Mouse (Mus musculus) ES-E14 (cell line): ENCODE results near the gene Trpm8. TPM values are rescaled to one million over a fixed set of nuclear protein-coding genes. Genes with fewer than 3 reads are reported as not detected.

Experiments
- DNase-seq: peaks from one replicate; pipeline ENCODE4 v3.0.0-alpha.2; 2013; ENCODE audit warnings: low read depth, low spot score
- H3K27ac ChIP-seq: 2 replicates; pipeline ENCODE4 v1.5.1; 2012; ENCODE audit warnings: low read depth, mild to moderate bottlenecking, low read length, moderate library complexity, mixed read lengths; ENCODE audit not compliant: poor library complexity, insufficient read depth, severe bottlenecking
- H3K36me3 ChIP-seq: 2 replicates; pipeline ENCODE4 v1.6.1; 2012; ENCODE audit warnings: mild to moderate bottlenecking, low read length, moderate library complexity, mixed read lengths; ENCODE audit not compliant: control insufficient read depth, poor library complexity, insufficient read depth, severe bottlenecking
- H3K4me1 ChIP-seq, 2 experiments: fragments of 150-350 bp in 1 of 2; sonication (generic) in 1 of 2; 2 replicates each; pipeline ENCODE4 v1.6.1; 2012; ENCODE audit warnings: low read length in 2 of 2, mild to moderate bottlenecking in 1 of 2, mixed read lengths in 1 of 2; ENCODE audit not compliant: control insufficient read depth in 2 of 2, insufficient read depth in 2 of 2, poor library complexity in 1 of 2
- H3K4me3 ChIP-seq, 2 experiments: fragments of 150-350 bp in 1 of 2; sonication (generic) in 1 of 2; 2 replicates each; pipeline ENCODE4 v1.5.1; 2012; ENCODE audit warnings: low read length in 2 of 2, low read depth in 1 of 2, mild to moderate bottlenecking in 1 of 2, mixed read lengths in 1 of 2; ENCODE audit not compliant: insufficient read depth in 1 of 2, poor library complexity in 1 of 2, severe bottlenecking in 1 of 2
- H3K9ac ChIP-seq: 2 replicates; pipeline ENCODE4 v1.6.1; 2012; ENCODE audit warnings: low read depth, mild to moderate bottlenecking, low read length, mixed read lengths; ENCODE audit not compliant: poor library complexity, insufficient read depth, severe bottlenecking
- H3K9me3 ChIP-seq: fragments of 150-350 bp; sonication (generic); 2 replicates; pipeline ENCODE4 v1.6.1; 2012; ENCODE audit warnings: low read depth, mild to moderate bottlenecking, low read length; ENCODE audit not compliant: control insufficient read depth, insufficient read depth
- CHD2 ChIP-seq: IDR thresholded peaks from 2 replicates; pipeline ENCODE4 v1.6.1; 2014; ENCODE audit warnings: mild to moderate bottlenecking, low read depth, low read length, inconsistent platforms
- HCFC1 ChIP-seq: IDR thresholded peaks from 2 replicates; pipeline ENCODE4 v1.6.1; 2012; ENCODE audit warnings: low read length, inconsistent platforms, borderline replicate concordance; ENCODE audit not compliant: insufficient read depth
- MAFK ChIP-seq: IDR thresholded peaks from 2 replicates; pipeline ENCODE4 v1.6.1; 2014; ENCODE audit warnings: mild to moderate bottlenecking, low read depth, low read length, inconsistent platforms; ENCODE audit not compliant: insufficient read depth
- ZC3H11A ChIP-seq: IDR thresholded peaks from 2 replicates; pipeline ENCODE4 v1.6.1; 2012; ENCODE audit warnings: low read depth, mild to moderate bottlenecking, inconsistent platforms, low read length, borderline replicate concordance
- ZNF384 ChIP-seq: IDR thresholded peaks from 2 replicates; pipeline ENCODE4 v1.6.1; 2012; ENCODE audit warnings: low read depth, low read length, inconsistent platforms
- in situ Hi-C, 2 experiments: fragments of 600-800 bp; cut with MboI; formaldehyde crosslinking; loops; one replicate each; pipeline ENCODE4 v1.15.1; 2025; ENCODE audit warnings: low sequenced_read_pairs in 2 of 2, inconsistent platforms in 1 of 2; ENCODE audit not compliant: unreplicated experiment in 2 of 2
- total RNA-seq: library from RNA; depleted of rRNA; stranded (reverse); fragments of 300-350 nt; gene quantifications from 2 replicates; pipeline ENCODE4 v1.2.3, GENCODE M21; 2012

The Trpm8 gene
- total RNA-seq, 1 experiment = 0.04 TPM

GRCm38 (mm10) chr1:88280006-88280690 lies 2.7 kb downstream of the Trpm8 start:
- no peak overlapping the region for H3K9ac ChIP-seq
- DNase-seq = no peak
- no peak for TF ChIP-seq MAFK
- no peak for TF ChIP-seq ZC3H11A
- no peak overlapping the region for H3K4me3 ChIP-seq
- no peak overlapping the region for H3K27ac ChIP-seq
- peaks cover 4% of the 10 kb centered on the region in 2 experiments; a peak in 2 of 4 replicates for H3K4me1 ChIP-seq
- peaks cover 7% of the 10 kb centered on the region; the same call in 1 of the 2 replicates for H3K36me3 ChIP-seq
- in situ Hi-C loops = no loop called here
- H3K9me3 ChIP-seq = no peaks in the 10 kb centered on the region

GRCm38 (mm10) chr1:88282301-88282700 lies 4.8 kb downstream of the Trpm8 start:
- H3K4me3 ChIP-seq = no peak overlapping the region

GRCm38 (mm10) chr1:88283376-88284227 lies 6.1 kb downstream of the Trpm8 start:
- in situ Hi-C loops = no loop called here
- Histone ChIP-seq H3K9ac (no peak overlapping the region), H3K4me1 (peaks cover 0 to under 1% of the 10 kb centered on the region in 2 experiments; a peak in 1 of 4 replicates), H3K9me3 (no peaks in the 10 kb centered on the region), H3K27ac (no peak overlapping the region), H3K4me3 (no peak overlapping the region), H3K36me3 (no peaks in the 10 kb centered on the region)
- no peak for TF ChIP-seq HCFC1
- no peak for TF ChIP-seq CHD2
- no peak for TF ChIP-seq ZC3H11A
- DNase-seq = no peak

More at GRCm38 (mm10) chr1:88282301-88282700, 4.8 kb downstream of the Trpm8 start:
- DNase-seq = no peak
- no peak for TF ChIP-seq CHD2
- TF ChIP-seq ZNF384 = no peak
- TF ChIP-seq MAFK = no peak
- TF ChIP-seq ZC3H11A = no peak
- TF ChIP-seq HCFC1 = no peak
- in situ Hi-C loops = no loop called here
- Histone ChIP-seq H3K27ac (no peak overlapping the region), H3K36me3 (no peaks in the 10 kb centered on the region), H3K9ac (no peak overlapping the region), H3K4me1 (peaks cover 2% of the 10 kb centered on the region in 2 experiments; a peak in 2 of 4 replicates), H3K9me3 (no peaks in the 10 kb centered on the region)

- H3K27ac ChIP-seq = no peak overlapping the region
- no peaks in the 10 kb centered on the region for H3K9me3 ChIP-seq
- H3K4me3 ChIP-seq = no peak overlapping the region
- TF ChIP-seq MAFK = no peak
- no peak for TF ChIP-seq HCFC1
- no peak for TF ChIP-seq ZNF384
- no peak for TF ChIP-seq ZC3H11A
- TF ChIP-seq CHD2 = no peak
- in situ Hi-C loops = no loop called here
- H3K4me1 ChIP-seq = no peaks in the 10 kb centered on the region
- no peaks in the 10 kb centered on the region for H3K36me3 ChIP-seq
- no peak for DNase-seq
- no peak overlapping the region for H3K9ac ChIP-seq
Observed at GRCm38 (mm10) chr1:88284228-88284945, 6.9 kb downstream of the Trpm8 start.
